Mouse (Mus musculus) ES-Bruce4 (cell line): Measurements from ENCODE around the gene Phyhipl.

Experiments
- CTCF ChIP-seq: IDR thresholded peaks from one replicate; pipeline ENCODE4 v1.8.1; 2011; ENCODE audit warnings: low read depth, low read length
- POLR2A ChIP-seq: IDR thresholded peaks from one replicate; pipeline ENCODE4 v1.8.1; 2011; ENCODE audit warnings: low read length; ENCODE audit not compliant: insufficient read depth

- TF ChIP-seq CTCF (no peak), POLR2A (no peak)
These were observed 22.2 kb upstream of the Phyhipl start for GRCm38 (mm10) chr10:70677946-70678345.
